Mouse (Mus musculus): ENCODE data around the gene Figla.
A peak's percentile ranks its signal among the peaks of the same experiment; 100 is the strongest.
"Not testable (repeated sequence)": the region's sequence is repeated elsewhere in the genome, so short reads cannot be mapped to it uniquely, and the experiment has no call there.

The Figla gene

GRCm38 (mm10) chr6:86015871-86016270 is at the start of gene Figla:
Gene Figla, plus strand, starts transcription at chr6:86016171.
- DNase-seq: no peak

- peak in 1 of 2 experiments; percentile 21 for DNase-seq
These were observed 49.3 kb upstream of the Figla start for GRCm38 (mm10) chr6:85966686-85967085.

- DNase-seq: no peak
These were observed 46.1 kb upstream of the Figla start for GRCm38 (mm10) chr6:85969889-85970288.

GRCm38 (mm10) chr6:85972699-85973098 is 43.3 kb upstream of the Figla start:
- DNase-seq: no peak

GRCm38 (mm10) chr6:85973336-85973735 is 42.6 kb upstream of the Figla start:
- DNase-seq: no peak

- no peak for DNase-seq
These were observed 40.9 kb upstream of the Figla start for GRCm38 (mm10) chr6:85974941-85975617.

- no peak for DNase-seq
These were observed 40.2 kb upstream of the Figla start for GRCm38 (mm10) chr6:85975761-85976160.

- DNase-seq: no peak
These were observed 39.7 kb upstream of the Figla start for GRCm38 (mm10) chr6:85976242-85976641.

GRCm38 (mm10) chr6:85978736-85979135 is 37.2 kb upstream of the Figla start:
- DNase-seq: not testable (repeated sequence)

- no peak for DNase-seq
These were observed 31.6 kb upstream of the Figla start for GRCm38 (mm10) chr6:85984351-85984750.

- not testable (repeated sequence) for DNase-seq
These were observed 26.4 kb upstream of the Figla start for GRCm38 (mm10) chr6:85989570-85989969.

GRCm38 (mm10) chr6:85990774-85991173 is 25.2 kb upstream of the Figla start:
- DNase-seq: not testable (repeated sequence)

GRCm38 (mm10) chr6:86003405-86003925 is 12.5 kb upstream of the Figla start:
- DNase-seq: peak; percentile 21 to 23

- DNase-seq: peak; percentile 84 to 89
These were observed 11.5 kb upstream of the Figla start for GRCm38 (mm10) chr6:86004271-86005148.

- peak; percentile 65 to 74 for DNase-seq
These were observed 6.0 kb upstream of the Figla start for GRCm38 (mm10) chr6:86009980-86010379.

GRCm38 (mm10) chr6:86014812-86015211 is 1.2 kb upstream of the Figla start:
- DNase-seq: peak in 1 of 2 experiments; percentile 28

- DNase-seq: no peak
These were observed 901 bp downstream of the Figla start for GRCm38 (mm10) chr6:86016793-86017350.

GRCm38 (mm10) chr6:86019415-86020237 is 3.7 kb downstream of the Figla start:
- DNase-seq: peak in 1 of 2 experiments; percentile 31

GRCm38 (mm10) chr6:86020948-86021347 is 5.0 kb downstream of the Figla start:
- peak; percentile 58 to 62 for DNase-seq

- DNase-seq: no peak
These were observed 10.8 kb downstream of the Figla start for GRCm38 (mm10) chr6:86026632-86027292.

- no peak for DNase-seq
These were observed 12.2 kb downstream of the Figla start for GRCm38 (mm10) chr6:86028150-86028549.
